8 mouse cellular contexts compared by ENCODE assay signal in the genomic region with DNA sequence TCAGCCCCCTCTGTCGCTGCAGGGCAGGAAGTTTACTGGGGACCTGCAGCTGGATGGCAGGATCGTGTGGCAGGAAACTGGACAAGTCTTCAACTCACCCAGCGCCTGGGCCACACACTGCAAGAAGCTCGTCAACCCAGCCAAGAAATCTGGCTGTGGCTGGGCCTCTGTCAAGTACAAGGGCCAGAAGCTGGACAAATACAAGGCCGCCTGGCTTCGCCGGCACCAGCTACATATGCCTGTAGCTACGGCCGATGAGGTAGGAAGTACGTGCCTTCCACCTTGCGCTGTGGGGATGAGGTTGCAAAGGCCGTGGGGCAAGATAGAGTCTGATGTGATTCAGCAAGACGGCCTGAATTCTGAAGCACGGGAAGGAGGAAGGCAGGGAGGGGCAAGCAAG. TPM values are rescaled to one million over a fixed set of nuclear protein-coding genes. Genes with fewer than 3 reads are reported as not detected.
DNase-seq lines count a peak whose midpoint lies in the region; ATAC-seq and TF ChIP-seq lines count a peak whose summit lies in the region.

No protein-coding gene starts in this region.

- peaks cover 28% of the 10 kb centered on the region for H3K36me3 ChIP-seq in megakaryocyte, embryonic 14.5 days (replicated peaks; ENCODE audit: low read length)
- peaks cover 30% of the 10 kb centered on the region for H3K36me3 ChIP-seq in limb, embryonic 15.5 days
- H3K36me3 ChIP-seq in stomach, embryonic 16.5 days (ENCODE audit: control insufficient read depth, insufficient read depth, low read length), result peaks cover 19% of the 10 kb centered on the region

- peak overlapping the region; percentile 98 for H3K4me2 ChIP-seq in limb, embryonic 15.5 days
- H3K4me2 ChIP-seq in stomach, embryonic 16.5 days (ENCODE audit: low read depth, low read length), result peak overlapping the region; percentile 100

- WGBS in cerebellum, adult 2 months, result 29% methylated on average over 14 of the region's 14 CpGs
- WGBS in limb, embryonic 15.5 days, result 63% methylated on average over 14 of the region's 14 CpGs
- WGBS in stomach, embryonic 16.5 days, result 62% methylated on average over 14 of the region's 14 CpGs

- no peak for TF ChIP-seq CTCF in cerebellum, adult 2 months (IDR thresholded peaks at IDR 0.05; ENCODE audit: borderline replicate concordance, insufficient read depth, low read depth, low read length)

- H3K27ac ChIP-seq in cerebellum, adult 2 months (ENCODE audit: insufficient read depth, low read length), result peak overlapping the region; percentile 77; the same call in 1 of the 2 replicates
- H3K27ac ChIP-seq in limb, embryonic 15.5 days, result peak overlapping the region; percentile 92; the same call in 1 of the 2 replicates
- no peak overlapping the region for H3K27ac ChIP-seq in stomach, embryonic 16.5 days (ENCODE audit: low read length)

- no peak for DNase-seq in cerebellum, adult 2 months
- DNase-seq in cerebellum, postnatal 36 days, result no peak
- DNase-seq in ovary, postnatal 36 days (ENCODE audit: low spot score), result no peak
- no peak for DNase-seq in layer of hippocampus, adult 18-20 months (ENCODE audit: low spot score in 2 of 2)

- ATAC-seq in megakaryocyte, adult 5-6 weeks (ENCODE audit: poor library complexity, severe bottlenecking), result no peak
- ATAC-seq in limb, embryonic 15.5 days (ENCODE audit: insufficient number of reproducible peaks, low FRiP score, low TSS enrichment, low read depth), result no peak
- ATAC-seq in stomach, embryonic 16.5 days (ENCODE audit: insufficient read depth, low FRiP score), result no peak

- no peaks in the 10 kb centered on the region for H3K27me3 ChIP-seq in cerebellum, adult 2 months (ENCODE audit: control insufficient read depth, insufficient read depth, low read length)
- peaks cover 18% of the 10 kb centered on the region for H3K27me3 ChIP-seq in megakaryocyte, embryonic 14.5 days (replicated peaks)
- no peaks in the 10 kb centered on the region for H3K27me3 ChIP-seq in limb, embryonic 15.5 days
- no peaks in the 10 kb centered on the region for H3K27me3 ChIP-seq in stomach, embryonic 16.5 days (ENCODE audit: control insufficient read depth, insufficient read depth, low read length)

- no peaks in the 10 kb centered on the region for H3K9me3 ChIP-seq in megakaryocyte, embryonic 14.5 days
- no peaks in the 10 kb centered on the region for H3K9me3 ChIP-seq in limb, embryonic 15.5 days
- no peaks in the 10 kb centered on the region for H3K9me3 ChIP-seq in stomach, embryonic 16.5 days (replicated peaks; ENCODE audit: control insufficient read depth, low read length)

- H3K9ac ChIP-seq in limb, embryonic 15.5 days, result peak overlapping the region; percentile 82; the same call in 1 of the 2 replicates
- peak overlapping the region; percentile 82 for H3K9ac ChIP-seq in stomach, embryonic 16.5 days (ENCODE audit: low read length)

- peaks cover 13% of the 10 kb centered on the region; the same call in 1 of the 2 replicates for H3K4me1 ChIP-seq in cerebellum, adult 2 months (ENCODE audit: control insufficient read depth, insufficient read depth, low read length)
- H3K4me1 ChIP-seq in megakaryocyte, embryonic 14.5 days, result peaks cover 55% of the 10 kb centered on the region
- H3K4me1 ChIP-seq in limb, embryonic 15.5 days, result peaks cover 25% of the 10 kb centered on the region
- H3K4me1 ChIP-seq in stomach, embryonic 16.5 days (ENCODE audit: control insufficient read depth, insufficient read depth, low read length), result peaks cover 21% of the 10 kb centered on the region

- TF ChIP-seq POLR2A in cerebellum, adult 2 months (IDR thresholded peaks at IDR 0.05; ENCODE audit: borderline replicate concordance, insufficient read depth, low read length), result no peak

- H3K4me3 ChIP-seq in cerebellum, adult 2 months (replicated peaks; ENCODE audit: insufficient read depth, low read depth, low read length), result peak overlapping the region; percentile 75
- H3K4me3 ChIP-seq in megakaryocyte, embryonic 14.5 days (replicated peaks), result peak overlapping the region; percentile 93
- H3K4me3 ChIP-seq in limb, embryonic 15.5 days, result peak overlapping the region; percentile 91
- H3K4me3 ChIP-seq in stomach, embryonic 16.5 days (replicated peaks; ENCODE audit: low read length), result peak overlapping the region; percentile 86

RNA-seq across cellular contexts. Expression of a gene that starts 4.7 kb away (rescaled TPM):
- 183 and 193 TPM in 2 replicates for polyA plus RNA-seq in cerebellum, adult 2 months (2012; rRNA removed)
- polyA plus RNA-seq in megakaryocyte, embryonic 14.5 days (2012; ENCODE audit: insufficient read depth, low replicate concordance), result 4.4 and 22.7 TPM in 2 replicates
- 23.2 and 28.6 TPM in 2 replicates for total RNA-seq in megakaryocyte, adult 5-6 weeks (2015)
- 95.5 and 112 TPM in 2 replicates for total RNA-seq in megakaryocyte, adult 5-6 weeks (2017)
- polyA plus RNA-seq in limb, embryonic 15.5 days (2015; fragmentation: Nextera tagmentation; extraction: Ambion mirVana), result 71.2 and 82.9 TPM in 2 replicates
- 52.0 and 60.7 TPM in 2 replicates for polyA plus RNA-seq in stomach, embryonic 16.5 days (2015; fragmentation: Nextera tagmentation; extraction: Ambion mirVana)
- total RNA-seq in layer of hippocampus, adult 18-20 months (2021), result 100 to 1,000 TPM; 106 to 111 TPM

RNA-seq across cellular contexts. Expression of a gene that starts 4.9 kb away (rescaled TPM):
- 51.8 and 64.1 TPM in 2 replicates for polyA plus RNA-seq in cerebellum, adult 2 months (2012; rRNA removed)
- polyA plus RNA-seq in megakaryocyte, embryonic 14.5 days (2012; ENCODE audit: insufficient read depth, low replicate concordance), result 0.21 TPM in 1 of 2 replicates, not detected in the other
- total RNA-seq in megakaryocyte, adult 5-6 weeks (2015), result 0.25 and 0.62 TPM in 2 replicates
- 0.22 and 0.24 TPM in 2 replicates for total RNA-seq in megakaryocyte, adult 5-6 weeks (2017)
- polyA plus RNA-seq in limb, embryonic 15.5 days (2015; fragmentation: Nextera tagmentation; extraction: Ambion mirVana), result 26.0 and 28.2 TPM in 2 replicates
- polyA plus RNA-seq in stomach, embryonic 16.5 days (2015; fragmentation: Nextera tagmentation; extraction: Ambion mirVana), result 41.2 and 53.7 TPM in 2 replicates
- 1 to 10 TPM; 1.4 to 2.1 TPM for total RNA-seq in layer of hippocampus, adult 18-20 months (2021)

RNA-seq across cellular contexts. Expression of a gene that starts 23.9 kb away (rescaled TPM):
- 88.0 and 91.3 TPM in 2 replicates for polyA plus RNA-seq in cerebellum, adult 2 months (2012; rRNA removed)
- not detected in 2 replicates for polyA plus RNA-seq in megakaryocyte, embryonic 14.5 days (2012; ENCODE audit: insufficient read depth, low replicate concordance)
- total RNA-seq in megakaryocyte, adult 5-6 weeks (2015), result not detected in 2 replicates
- total RNA-seq in megakaryocyte, adult 5-6 weeks (2017), result not detected in 2 replicates
- polyA plus RNA-seq in limb, embryonic 15.5 days (2015; fragmentation: Nextera tagmentation; extraction: Ambion mirVana), result 12.6 and 18.3 TPM in 2 replicates
- polyA plus RNA-seq in stomach, embryonic 16.5 days (2015; fragmentation: Nextera tagmentation; extraction: Ambion mirVana), result 9.9 and 13.9 TPM in 2 replicates
- total RNA-seq in layer of hippocampus, adult 18-20 months (2021), result 10 to 100 TPM; 68.1 to 68.2 TPM

RNA-seq across cellular contexts. Expression of a gene that starts 26.2 kb away (rescaled TPM):
- 69.5 and 82.5 TPM in 2 replicates for polyA plus RNA-seq in cerebellum, adult 2 months (2012; rRNA removed)
- 115 and 286 TPM in 2 replicates for polyA plus RNA-seq in megakaryocyte, embryonic 14.5 days (2012; ENCODE audit: insufficient read depth, low replicate concordance)
- total RNA-seq in megakaryocyte, adult 5-6 weeks (2015), result 21.7 and 22.3 TPM in 2 replicates
- 28.4 and 35.0 TPM in 2 replicates for total RNA-seq in megakaryocyte, adult 5-6 weeks (2017)
- 210 and 217 TPM in 2 replicates for polyA plus RNA-seq in limb, embryonic 15.5 days (2015; fragmentation: Nextera tagmentation; extraction: Ambion mirVana)
- 145 and 154 TPM in 2 replicates for polyA plus RNA-seq in stomach, embryonic 16.5 days (2015; fragmentation: Nextera tagmentation; extraction: Ambion mirVana)
- 10 to 100 TPM; 53.9 to 57.8 TPM for total RNA-seq in layer of hippocampus, adult 18-20 months (2021)

RNA-seq across cellular contexts. Expression of a gene that starts 30.0 kb away (rescaled TPM):
- polyA plus RNA-seq in cerebellum, adult 2 months (2012; rRNA removed), result 2.9 and 3.3 TPM in 2 replicates
- 17.0 and 33.8 TPM in 2 replicates for polyA plus RNA-seq in megakaryocyte, embryonic 14.5 days (2012; ENCODE audit: insufficient read depth, low replicate concordance)
- 8.1 and 9.6 TPM in 2 replicates for total RNA-seq in megakaryocyte, adult 5-6 weeks (2015)
- 18.3 and 22.2 TPM in 2 replicates for total RNA-seq in megakaryocyte, adult 5-6 weeks (2017)
- 19.1 and 21.4 TPM in 2 replicates for polyA plus RNA-seq in limb, embryonic 15.5 days (2015; fragmentation: Nextera tagmentation; extraction: Ambion mirVana)
- polyA plus RNA-seq in stomach, embryonic 16.5 days (2015; fragmentation: Nextera tagmentation; extraction: Ambion mirVana), result 16.3 and 17.8 TPM in 2 replicates
- total RNA-seq in layer of hippocampus, adult 18-20 months (2021), result 1 to 10 TPM; 2.0 to 3.0 TPM

Comparison
In these comparisons a context has a peak if more than half of its experiments do, and no peak if none do; other contexts are left out.
1. RNA of a gene that starts 4.9 kb away (polyA plus RNA-seq): 51.8 to 64.1 TPM in cerebellum, adult 2 months, 41.2 to 53.7 TPM in stomach, embryonic 16.5 days and 26.0 to 28.2 TPM in limb, embryonic 15.5 days; 0.21 TPM in megakaryocyte, embryonic 14.5 days; every median in the first group is over 10 times any median in the second.
2. RNA of a gene that starts 23.9 kb away (polyA plus RNA-seq): 88.0 to 91.3 TPM in cerebellum, adult 2 months, 12.6 to 18.3 TPM in limb, embryonic 15.5 days and 9.9 to 13.9 TPM in stomach, embryonic 16.5 days; not detected in megakaryocyte, embryonic 14.5 days; every median in the first group is over 10 times any median in the second.
3. Peak in every context shown above with its lines, with median percentiles within 50 percentile points of each other: H3K4me3 ChIP-seq.